In genomic region chr1:133961281-133962134, GRCm38 (mm10) we compare ENCODE assay signal across 8 mouse cellular contexts. TPM values are rescaled to one million over a fixed set of nuclear protein-coding genes. Genes with fewer than 3 reads are reported as not detected.
DNase-seq lines count a peak whose midpoint lies in the region; ATAC-seq lines count a peak whose summit lies in the region.

No protein-coding gene starts in this region.

- no peak overlapping the region for H3K9ac ChIP-seq in hindbrain, embryonic 15.5 days
- no peak overlapping the region for H3K9ac ChIP-seq in stomach, embryonic 14.5 days (replicated peaks; ENCODE audit: low read depth, low read length)

- H3K4me1 ChIP-seq in hindbrain, embryonic 15.5 days (replicated peaks): peaks cover 5% of the 10 kb centered on the region
- H3K4me1 ChIP-seq in limb, embryonic 10.5 days: peaks cover 29% of the 10 kb centered on the region
- peaks cover 15% of the 10 kb centered on the region for H3K4me1 ChIP-seq in midbrain, embryonic 10.5 days
- peaks cover 26% of the 10 kb centered on the region for H3K4me1 ChIP-seq in stomach, embryonic 14.5 days (ENCODE audit: control insufficient read depth, insufficient read depth, low read length)

- WGBS in hindbrain, embryonic 15.5 days: 11% methylated on average over 18 of the region's 18 CpGs
- 35% methylated on average over 18 of the region's 18 CpGs for WGBS in limb, embryonic 10.5 days
- 14% methylated on average over 18 of the region's 18 CpGs for WGBS in midbrain, embryonic 10.5 days
- 22% methylated on average over 18 of the region's 18 CpGs for WGBS in stomach, embryonic 14.5 days

- peak; percentile 83; the same call in 1 of the 2 replicates for ATAC-seq in hindbrain, embryonic 15.5 days (ENCODE audit: low FRiP score, low read depth)
- peak; percentile 84 for ATAC-seq in stomach, embryonic 14.5 days (ENCODE audit: insufficient number of reproducible peaks, insufficient read depth, low FRiP score, low read depth)
- ATAC-seq in granulocyte monocyte progenitor cell, adult 5-6 weeks (replicated peaks; ENCODE audit: poor library complexity, severe bottlenecking): no peak

- no peak overlapping the region for H3K27ac ChIP-seq in hindbrain, embryonic 15.5 days (replicated peaks)
- H3K27ac ChIP-seq in limb, embryonic 10.5 days: no peak overlapping the region
- H3K27ac ChIP-seq in midbrain, embryonic 10.5 days (replicated peaks): peak overlapping the region; percentile 63
- peak overlapping the region; percentile 55; the same call in 1 of the 2 replicates for H3K27ac ChIP-seq in stomach, embryonic 14.5 days (ENCODE audit: low read length)

- H3K27me3 ChIP-seq in hindbrain, embryonic 15.5 days: no peaks in the 10 kb centered on the region
- H3K27me3 ChIP-seq in limb, embryonic 10.5 days (ENCODE audit: low read depth, poor library complexity, severe bottlenecking): 0 out of 2 replicates have a peak, but pooled peaks cover 7% of the 10 kb centered on the region
- H3K27me3 ChIP-seq in midbrain, embryonic 10.5 days (ENCODE audit: low read depth, poor library complexity, severe bottlenecking): 0 out of 2 replicates have a peak, but pooled peaks cover 16% of the 10 kb centered on the region
- H3K27me3 ChIP-seq in stomach, embryonic 14.5 days (ENCODE audit: control insufficient read depth, insufficient read depth, low read length): no peaks in the 10 kb centered on the region

- no peaks in the 10 kb centered on the region for H3K9me3 ChIP-seq in hindbrain, embryonic 15.5 days
- no peaks in the 10 kb centered on the region for H3K9me3 ChIP-seq in limb, embryonic 10.5 days (replicated peaks)
- H3K9me3 ChIP-seq in midbrain, embryonic 10.5 days (replicated peaks): no peaks in the 10 kb centered on the region
- no peaks in the 10 kb centered on the region for H3K9me3 ChIP-seq in stomach, embryonic 14.5 days (ENCODE audit: control insufficient read depth, low read depth, low read length)

- H3K4me3 ChIP-seq in hindbrain, embryonic 15.5 days: no peak overlapping the region
- no peak overlapping the region for H3K4me3 ChIP-seq in limb, embryonic 10.5 days
- peak overlapping the region; percentile 16; the same call in 1 of the 2 replicates for H3K4me3 ChIP-seq in midbrain, embryonic 10.5 days
- no peak overlapping the region for H3K4me3 ChIP-seq in stomach, embryonic 14.5 days (ENCODE audit: low read depth, low read length)

- DNase-seq in adrenal gland, adult (ENCODE audit: inconsistent age in 2 of 2, low spot score in 1 of 2): peak; percentile 85 to 91
- peak; percentile 85 for DNase-seq in cerebellum, postnatal 10 days
- peak; percentile 57 to 68 for DNase-seq in gastrocnemius, adult 8-10 months (ENCODE audit: low spot score in 2 of 2)
- DNase-seq in limb, embryonic 10.5 days (ENCODE audit: low spot score): peak; percentile 61
- DNase-seq in midbrain, embryonic 10.5 days (ENCODE audit: low spot score): peak; percentile 79

- no peaks in the 10 kb centered on the region for H3K36me3 ChIP-seq in hindbrain, embryonic 15.5 days
- no peaks in the 10 kb centered on the region for H3K36me3 ChIP-seq in limb, embryonic 10.5 days
- H3K36me3 ChIP-seq in midbrain, embryonic 10.5 days: no peaks in the 10 kb centered on the region
- H3K36me3 ChIP-seq in stomach, embryonic 14.5 days (ENCODE audit: control insufficient read depth, insufficient read depth, low read length): no peaks in the 10 kb centered on the region

- H3K4me2 ChIP-seq in hindbrain, embryonic 15.5 days: peak overlapping the region; percentile 31
- 0 out of 2 replicates have a peak overlapping the region, but pooled peaks have one; percentile 5 for H3K4me2 ChIP-seq in stomach, embryonic 14.5 days (replicated peaks; ENCODE audit: low read depth, low read length)

RNA-seq across cellular contexts. Expression of gene Prelp, which starts 40.3 kb away (rescaled TPM):
- total RNA-seq in gastrocnemius, adult 8-10 months (2022): 10 to 100 TPM; 11.0 to 30.6 (median 17.9) TPM
- 12.0 and 18.0 TPM in 2 replicates for polyA plus RNA-seq in hindbrain, embryonic 15.5 days (2015; fragmentation: Nextera tagmentation; extraction: Ambion mirVana)
- polyA plus RNA-seq in limb, embryonic 10.5 days (2016; fragmentation: Nextera tagmentation; extraction: Ambion mirVana): 0.18 and 0.56 TPM in 2 replicates
- 0.31 and 0.67 TPM in 2 replicates for polyA plus RNA-seq in midbrain, embryonic 10.5 days (2016; fragmentation: Nextera tagmentation; extraction: Ambion mirVana)
- 0.91 and 1.6 TPM in 2 replicates for polyA plus RNA-seq in stomach, embryonic 14.5 days (2014; fragmentation: Nextera tagmentation; extraction: Ambion mirVana)
- not detected in 2 replicates for total RNA-seq in granulocyte monocyte progenitor cell, adult 5-6 weeks (2014; fragmentation: Nextera tagmentation)
- total RNA-seq in granulocyte monocyte progenitor cell, adult 5-6 weeks (2017): not detected in 2 replicates

RNA-seq across cellular contexts. Expression of gene Optc, which starts 53.7 kb away (rescaled TPM):
- under 1 TPM in 1 of 4 experiments, not detected in 3; 0.29 TPM for total RNA-seq in gastrocnemius, adult 8-10 months (2022)
- 3.0 and 3.9 TPM in 2 replicates for polyA plus RNA-seq in hindbrain, embryonic 15.5 days (2015; fragmentation: Nextera tagmentation; extraction: Ambion mirVana)
- 0.24 and 0.41 TPM in 2 replicates for polyA plus RNA-seq in limb, embryonic 10.5 days (2016; fragmentation: Nextera tagmentation; extraction: Ambion mirVana)
- 0.86 and 1.7 TPM in 2 replicates for polyA plus RNA-seq in midbrain, embryonic 10.5 days (2016; fragmentation: Nextera tagmentation; extraction: Ambion mirVana)
- 1.8 and 2.1 TPM in 2 replicates for polyA plus RNA-seq in stomach, embryonic 14.5 days (2014; fragmentation: Nextera tagmentation; extraction: Ambion mirVana)
- total RNA-seq in granulocyte monocyte progenitor cell, adult 5-6 weeks (2014; fragmentation: Nextera tagmentation): 1.2 TPM in 1 of 2 replicates, not detected in the other
- not detected in 2 replicates for total RNA-seq in granulocyte monocyte progenitor cell, adult 5-6 weeks (2017)

Comparison
In these comparisons a context has a peak if more than half of its experiments do, and no peak if none do; other contexts are left out.
1. H3K27ac ChIP-seq: peak in midbrain, embryonic 10.5 days (single experiment) and stomach, embryonic 14.5 days (single experiment); none in hindbrain, embryonic 15.5 days (single experiment) and limb, embryonic 10.5 days (single experiment).
2. Peak in every context shown above with its lines, with median percentiles within 50 percentile points of each other: DNase-seq.